Mouse (Mus musculus): Measurements from ENCODE around the gene Ftsj3. TPM values are rescaled to one million over a fixed set of nuclear protein-coding genes. Genes with fewer than 3 reads are reported as not detected.

The Ftsj3 gene
- polyA plus RNA-seq, 1 experiment from 2014 or later, result 37.4 TPM

Other genes with a start within 250 kb of the Ftsj3 start
- 1.7 and 2.3 TPM in 2 replicates for gene Kcnh6, start 248.0 kb downstream of the Ftsj3 start, polyA plus RNA-seq (2015; fragmentation: Nextera tagmentation; extraction: Ambion mirVana)
- 117 and 123 TPM in 2 replicates for gene Dcaf7, start 219.2 kb downstream of the Ftsj3 start, polyA plus RNA-seq (2015; fragmentation: Nextera tagmentation; extraction: Ambion mirVana)
- gene Taco1, start 190.0 kb downstream of the Ftsj3 start, polyA plus RNA-seq (2015; fragmentation: Nextera tagmentation; extraction: Ambion mirVana), result 8.1 and 8.4 TPM in 2 replicates
- 15.1 and 15.7 TPM in 2 replicates for gene Map3k3, start 171.5 kb downstream of the Ftsj3 start, polyA plus RNA-seq (2015; fragmentation: Nextera tagmentation; extraction: Ambion mirVana)
- not detected in 2 replicates for gene Gm10840, start 95.2 kb downstream of the Ftsj3 start, polyA plus RNA-seq (2015; fragmentation: Nextera tagmentation; extraction: Ambion mirVana)
- 197 and 211 TPM in 2 replicates for gene Limd2, start 95.2 kb downstream of the Ftsj3 start, polyA plus RNA-seq (2015; fragmentation: Nextera tagmentation; extraction: Ambion mirVana)
- gene Strada, start 53.9 kb downstream of the Ftsj3 start, polyA plus RNA-seq (2015; fragmentation: Nextera tagmentation; extraction: Ambion mirVana), result 31.2 and 34.2 TPM in 2 replicates
- 97.0 and 106 TPM in 2 replicates for gene Ccdc47, start 39.7 kb downstream of the Ftsj3 start, polyA plus RNA-seq (2015; fragmentation: Nextera tagmentation; extraction: Ambion mirVana)
- gene Ddx42, start 39.2 kb downstream of the Ftsj3 start, polyA plus RNA-seq (2015; fragmentation: Nextera tagmentation; extraction: Ambion mirVana), result 92.0 and 96.2 TPM in 2 replicates
- gene Psmc5, start 75 bp upstream of the Ftsj3 start, polyA plus RNA-seq (2015; fragmentation: Nextera tagmentation; extraction: Ambion mirVana), result 339 and 341 TPM in 2 replicates
- gene Smarcd2, start 16.9 kb upstream of the Ftsj3 start, polyA plus RNA-seq (2015; fragmentation: Nextera tagmentation; extraction: Ambion mirVana), result 14.3 and 16.0 TPM in 2 replicates
- 0.12 and 0.21 TPM in 2 replicates for gene Tcam1, start 20.6 kb upstream of the Ftsj3 start, polyA plus RNA-seq (2015; fragmentation: Nextera tagmentation; extraction: Ambion mirVana)
- gene Gh, start 45.8 kb upstream of the Ftsj3 start, polyA plus RNA-seq (2015; fragmentation: Nextera tagmentation; extraction: Ambion mirVana), result not detected in 2 replicates
- gene Cd79b, start 58.7 kb upstream of the Ftsj3 start, polyA plus RNA-seq (2015; fragmentation: Nextera tagmentation; extraction: Ambion mirVana), result 1.2 and 1.4 TPM in 2 replicates
- gene Scn4a, start 97.2 kb upstream of the Ftsj3 start, polyA plus RNA-seq (2015; fragmentation: Nextera tagmentation; extraction: Ambion mirVana), result 0.03 TPM in 1 of 2 replicates, not detected in the other
- gene Prr29, start 109.4 kb upstream of the Ftsj3 start, polyA plus RNA-seq (2015; fragmentation: Nextera tagmentation; extraction: Ambion mirVana), result not detected in 2 replicates
- 12.8 and 13.8 TPM in 2 replicates for gene Icam2, start 132.0 kb upstream of the Ftsj3 start, polyA plus RNA-seq (2015; fragmentation: Nextera tagmentation; extraction: Ambion mirVana)
- 5.9 and 6.1 TPM in 2 replicates for gene Ern1, start 231.8 kb upstream of the Ftsj3 start, polyA plus RNA-seq (2015; fragmentation: Nextera tagmentation; extraction: Ambion mirVana)